Mouse (Mus musculus): ENCODE data around the gene Zfp385a. TPM values are rescaled to one million over a fixed set of nuclear protein-coding genes. Genes with fewer than 3 reads are reported as not detected.
A peak's percentile ranks its signal among the peaks of the same experiment; 100 is the strongest.

The Zfp385a gene
- polyA plus RNA-seq, 1 experiment from 2014 or later = 3.1 TPM

DNA sequence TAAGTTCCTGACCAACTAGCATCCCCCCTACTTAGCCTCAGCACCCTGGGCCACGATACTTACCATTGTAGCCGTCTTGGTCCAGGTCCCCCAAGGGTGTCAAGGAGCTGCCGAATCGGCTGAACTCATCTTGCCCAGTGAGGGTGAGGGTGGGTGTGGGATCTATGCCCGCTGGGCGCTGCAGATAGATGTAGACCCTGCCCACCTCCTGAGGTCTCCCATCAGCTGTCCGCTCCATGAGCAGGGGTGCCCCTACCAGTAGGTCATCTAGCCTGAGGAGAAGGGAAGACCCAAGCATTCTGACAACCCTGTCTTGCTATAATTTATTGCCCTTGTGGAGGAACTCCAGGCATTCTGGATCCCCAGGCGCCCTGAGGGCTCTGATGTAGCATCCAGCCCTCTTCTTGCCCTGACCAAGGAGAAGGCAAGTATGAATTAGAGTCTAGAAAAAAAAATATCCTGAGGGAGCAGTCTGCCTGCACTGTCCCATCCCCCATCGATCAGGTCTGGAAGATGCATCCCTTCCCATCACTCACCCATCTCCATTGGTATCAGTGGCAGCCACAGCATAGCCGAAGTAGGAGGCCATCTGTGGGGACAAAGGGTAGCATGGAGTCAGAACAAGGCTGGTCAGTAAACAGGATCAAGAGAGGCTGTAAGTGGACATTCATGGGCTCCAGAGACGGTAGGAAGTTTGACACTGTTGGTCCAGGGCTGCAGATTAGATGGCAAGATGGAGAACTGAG is 13.8 kb upstream of the Zfp385a start:
- TF ChIP-seq CTCF (IDR thresholded peaks at IDR 0.05; ENCODE audit: low read depth) = no peak
- WGBS = 92% methylated on average over 11 of the region's 11 CpGs
- Histone ChIP-seq H3K4me3 (ENCODE audit: low read depth, low read length) (no peak overlapping the region), H3K27me3 (replicated peaks; ENCODE audit: control insufficient read depth, insufficient read depth, low read length) (no peaks in the 10 kb centered on the region), H3K4me2 (replicated peaks; ENCODE audit: low read depth) (no peak overlapping the region), H3K27ac (ENCODE audit: low read depth, low read length) (no peak overlapping the region), H3K9ac (ENCODE audit: low read depth, low read length) (no peak overlapping the region), H3K9me3 (ENCODE audit: control insufficient read depth) (no peaks in the 10 kb centered on the region), H3K36me3 (ENCODE audit: control insufficient read depth, insufficient read depth) (peaks cover 68% of the 10 kb centered on the region), H3K4me1 (replicated peaks; ENCODE audit: control insufficient read depth, insufficient read depth, low read length) (no peaks in the 10 kb centered on the region)
- no peak for ATAC-seq

- TF ChIP-seq CTCF (IDR thresholded peaks at IDR 0.05; ENCODE audit: low read depth) = peak; percentile 91
- Histone ChIP-seq H3K27ac (ENCODE audit: low read depth, low read length) (no peak overlapping the region), H3K4me1 (replicated peaks; ENCODE audit: control insufficient read depth, insufficient read depth, low read length) (no peaks in the 10 kb centered on the region), H3K9me3 (ENCODE audit: control insufficient read depth) (no peaks in the 10 kb centered on the region), H3K36me3 (ENCODE audit: control insufficient read depth, insufficient read depth) (peaks cover 70% of the 10 kb centered on the region), H3K4me2 (replicated peaks; ENCODE audit: low read depth) (no peak overlapping the region), H3K4me3 (ENCODE audit: low read depth, low read length) (no peak overlapping the region), H3K27me3 (replicated peaks; ENCODE audit: control insufficient read depth, insufficient read depth, low read length) (no peaks in the 10 kb centered on the region), H3K9ac (ENCODE audit: low read depth, low read length) (no peak overlapping the region)
- ATAC-seq = no peak
- 41% methylated on average over 4 of the region's 4 CpGs for WGBS
Measured at GRCm38 (mm10) chr15:103352856-103353255, 13.0 kb upstream of the Zfp385a start.

GRCm38 (mm10) chr15:103347275-103347684 is 7.4 kb upstream of the Zfp385a start:
- Histone ChIP-seq H3K36me3 (ENCODE audit: control insufficient read depth, insufficient read depth) (peaks cover 48% of the 10 kb centered on the region), H3K4me3 (ENCODE audit: low read depth, low read length) (no peak overlapping the region), H3K27me3 (replicated peaks; ENCODE audit: control insufficient read depth, insufficient read depth, low read length) (no peaks in the 10 kb centered on the region), H3K4me2 (replicated peaks; ENCODE audit: low read depth) (no peak overlapping the region), H3K27ac (ENCODE audit: low read depth, low read length) (no peak overlapping the region), H3K9me3 (ENCODE audit: control insufficient read depth) (no peaks in the 10 kb centered on the region), H3K4me1 (replicated peaks; ENCODE audit: control insufficient read depth, insufficient read depth, low read length) (no peaks in the 10 kb centered on the region), H3K9ac (ENCODE audit: low read depth, low read length) (no peak overlapping the region)
- WGBS = 6% methylated on average over 2 of the region's 2 CpGs
- peak; percentile 82 for TF ChIP-seq CTCF (IDR thresholded peaks at IDR 0.05; ENCODE audit: low read depth)
- no peak for ATAC-seq

GRCm38 (mm10) chr15:103345789-103346188 is 5.9 kb upstream of the Zfp385a start:
- H3K27me3 ChIP-seq (replicated peaks; ENCODE audit: control insufficient read depth, insufficient read depth, low read length) = peaks cover 10% of the 10 kb centered on the region
- no peak overlapping the region for H3K9ac ChIP-seq (ENCODE audit: low read depth, low read length)
- H3K27ac ChIP-seq (ENCODE audit: low read depth, low read length) = no peak overlapping the region
- WGBS = 81% methylated on average over 6 of the region's 6 CpGs
- no peaks in the 10 kb centered on the region for H3K4me1 ChIP-seq (replicated peaks; ENCODE audit: control insufficient read depth, insufficient read depth, low read length)
- no peak overlapping the region for H3K4me3 ChIP-seq (ENCODE audit: low read depth, low read length)
- no peak overlapping the region for H3K4me2 ChIP-seq (replicated peaks; ENCODE audit: low read depth)
- no peaks in the 10 kb centered on the region for H3K9me3 ChIP-seq (ENCODE audit: control insufficient read depth)
- no peak for ATAC-seq
- peaks cover 33% of the 10 kb centered on the region for H3K36me3 ChIP-seq (ENCODE audit: control insufficient read depth, insufficient read depth)
- no peak for TF ChIP-seq CTCF (IDR thresholded peaks at IDR 0.05; ENCODE audit: low read depth)

GRCm38 (mm10) chr15:103343556-103343955 is 3.7 kb upstream of the Zfp385a start:
- Histone ChIP-seq H3K9ac (ENCODE audit: low read depth, low read length) (no peak overlapping the region), H3K4me2 (replicated peaks; ENCODE audit: low read depth) (no peak overlapping the region), H3K4me3 (ENCODE audit: low read depth, low read length) (no peak overlapping the region), H3K27ac (ENCODE audit: low read depth, low read length) (no peak overlapping the region), H3K36me3 (ENCODE audit: control insufficient read depth, insufficient read depth) (peaks cover 12% of the 10 kb centered on the region), H3K4me1 (replicated peaks; ENCODE audit: control insufficient read depth, insufficient read depth, low read length) (no peaks in the 10 kb centered on the region), H3K9me3 (ENCODE audit: control insufficient read depth) (no peaks in the 10 kb centered on the region), H3K27me3 (replicated peaks; ENCODE audit: control insufficient read depth, insufficient read depth, low read length) (peaks cover 31% of the 10 kb centered on the region)
- no peak for ATAC-seq
- TF ChIP-seq CTCF (IDR thresholded peaks at IDR 0.05; ENCODE audit: low read depth) = no peak

- no peak overlapping the region for H3K4me3 ChIP-seq (ENCODE audit: low read depth, low read length)
- H3K27me3 ChIP-seq (replicated peaks; ENCODE audit: control insufficient read depth, insufficient read depth, low read length) = peaks cover 33% of the 10 kb centered on the region
- peaks cover 10% of the 10 kb centered on the region for H3K36me3 ChIP-seq (ENCODE audit: control insufficient read depth, insufficient read depth)
- no peak for ATAC-seq
- TF ChIP-seq CTCF (IDR thresholded peaks at IDR 0.05; ENCODE audit: low read depth) = no peak
- H3K4me2 ChIP-seq (replicated peaks; ENCODE audit: low read depth) = no peak overlapping the region
- 79% methylated on average over 2 of the region's 3 CpGs for WGBS
- H3K9ac ChIP-seq (ENCODE audit: low read depth, low read length) = no peak overlapping the region
- H3K27ac ChIP-seq (ENCODE audit: low read depth, low read length) = no peak overlapping the region
- H3K9me3 ChIP-seq (ENCODE audit: control insufficient read depth) = no peaks in the 10 kb centered on the region
- no peaks in the 10 kb centered on the region for H3K4me1 ChIP-seq (replicated peaks; ENCODE audit: control insufficient read depth, insufficient read depth, low read length)
Measured at GRCm38 (mm10) chr15:103343008-103343407, 3.1 kb upstream of the Zfp385a start.

All from intestine, postnatal 0 days (tissue).